Mouse (Mus musculus) liver, embryonic 14.5 days (tissue): ENCODE results near the gene Fbxo33.
A peak's percentile ranks its signal among the peaks of the same experiment; 100 is the strongest.

ENCODE experiments used
- CTCF ChIP-seq: IDR thresholded peaks from 2 replicates; pipeline ENCODE4 v1.5.1; 2016; ENCODE audit warnings: antibody characterized with exemption, low read depth, control low read depth
- EP300 ChIP-seq: IDR thresholded peaks from 2 replicates; pipeline ENCODE4 v1.6.1; 2016; ENCODE audit warnings: antibody characterized with exemption, low read depth

GRCm38 (mm10) chr12:59219325-59220225 lies at the start of gene Fbxo33:
- TF ChIP-seq CTCF (peak; percentile 91), EP300 (no peak; the same call in 1 of the 2 replicates)
